Mouse (Mus musculus) liver, embryonic 14.5 days (tissue): ENCODE results near the gene Itga6. TPM values are rescaled to one million over a fixed set of nuclear protein-coding genes. Genes with fewer than 3 reads are reported as not detected.

Experiments
- ATAC-seq: fragments of 200-750 bp; cut with Nextera tagmentation; 2 replicates; pipeline ENCODE4 v1.8.0; 2017; ENCODE audit warnings: moderate number of reproducible peaks, mild to moderate bottlenecking, moderate library complexity; ENCODE audit not compliant: insufficient read depth
- DNase-seq, 3 experiments: peaks; one replicate each; pipeline ENCODE4 v3.0.0-alpha.2; 2012 to 2013; ENCODE audit warnings: low read depth in 3 of 3, low spot score in 3 of 3
- H3K27ac ChIP-seq: fragments of 300-500 bp; sonication (generic); 2 replicates; pipeline ENCODE4 v1.5.1; 2014; ENCODE audit warnings: moderate library complexity, mild to moderate bottlenecking, control low read depth, inconsistent platforms
- H3K27me3 ChIP-seq: fragments of 300-500 bp; sonication (generic); 2 replicates; pipeline ENCODE4 v1.6.1; 2014; ENCODE audit warnings: mild to moderate bottlenecking, low read length, moderate library complexity; ENCODE audit not compliant: control insufficient read depth, insufficient read depth
- H3K36me3 ChIP-seq: fragments of 300-500 bp; sonication (generic); replicated peaks from 2 replicates; pipeline ENCODE4 v1.6.1; 2014; ENCODE audit warnings: low read depth; ENCODE audit not compliant: control insufficient read depth, insufficient read depth
- H3K4me1 ChIP-seq, 2 experiments: fragments of 200-500 bp in 1 of 2; fragments of 300-500 bp in 1 of 2; sonication (generic) in 1 of 2; replicated peaks; 2 replicates each; pipeline ENCODE4 v1.6.1; 2012 to 2014; ENCODE audit warnings: antibody characterized with exemption in 1 of 2, inconsistent platforms in 1 of 2, low read length in 1 of 2; ENCODE audit not compliant: control insufficient read depth in 2 of 2, insufficient read depth in 2 of 2
- H3K4me2 ChIP-seq: fragments of 300-500 bp; sonication (generic); 2 replicates; pipeline ENCODE4 v1.6.1; 2014; ENCODE audit warnings: low read depth, mild to moderate bottlenecking, control low read depth, moderate library complexity
- H3K4me3 ChIP-seq, 2 experiments: fragments of 200-500 bp in 1 of 2; fragments of 300-500 bp in 1 of 2; sonication (generic) in 1 of 2; 2 replicates each; pipeline ENCODE4 v1.5.1; 2012 to 2014; ENCODE audit warnings: low read depth in 2 of 2, low read length in 2 of 2, mild to moderate bottlenecking in 2 of 2, control low read depth in 1 of 2, inconsistent platforms in 1 of 2, moderate library complexity in 1 of 2; ENCODE audit not compliant: insufficient read depth in 1 of 2
- H3K9ac ChIP-seq: fragments of 300-500 bp; sonication (generic); replicated peaks from 2 replicates; pipeline ENCODE4 v1.6.1; 2014; ENCODE audit warnings: mild to moderate bottlenecking, control low read depth, moderate library complexity
- H3K9me3 ChIP-seq: fragments of 300-500 bp; sonication (generic); 2 replicates; pipeline ENCODE4 v1.6.1; 2016; ENCODE audit warnings: low read length, mixed read lengths; ENCODE audit not compliant: control insufficient read depth
- CTCF ChIP-seq: IDR thresholded peaks from 2 replicates; pipeline ENCODE4 v1.5.1; 2016; ENCODE audit warnings: antibody characterized with exemption, low read depth, control low read depth
- EP300 ChIP-seq: IDR thresholded peaks from 2 replicates; pipeline ENCODE4 v1.6.1; 2016; ENCODE audit warnings: antibody characterized with exemption, low read depth
- WGBS: fragments of 180-500 bp; shearing (Covaris S2); extraction: QIAGEN DNeasy Blood & Tissue Kit; methylation state at CpG from one replicate; pipeline ENCODE4 v1.1.7; 2014; ENCODE audit not compliant: insufficient replicate concordance; 5-methylcytosine and 5-hydroxymethylcytosine counted together
- polyA plus RNA-seq, 2 experiments: library from polyadenylated mRNA; depleted of rRNA in 1 of 2; stranded (reverse) in 1 of 2; unstranded in 1 of 2; fragments of >200 nt; fragmentation: Nextera tagmentation in 1 of 2; extraction: Ambion mirVana in 1 of 2; gene quantifications; 2 replicates each; pipeline versions ENCODE4 v1.2.1 to v1.2.3; 2012 to 2014

Gene Itga6
- polyA plus RNA-seq, 2 experiments = 5.5 to 6.2 TPM

GRCm38 (mm10) chr2:71773714-71774113 is 28.3 kb downstream of the Itga6 start:
- Histone ChIP-seq H3K27me3 (no peaks in the 10 kb centered on the region), H3K9me3 (no peaks in the 10 kb centered on the region), H3K4me1 (no peaks in the 10 kb centered on the region), H3K27ac (no peak overlapping the region), H3K4me3 (no peak overlapping the region), H3K36me3 (no peaks in the 10 kb centered on the region), H3K9ac (no peak overlapping the region), H3K4me2 (no peak overlapping the region)
- TF ChIP-seq EP300 = no peak
- TF ChIP-seq CTCF = no peak
- no peak for DNase-seq
- WGBS = 37% methylated on average over 5 of the region's 5 CpGs
- ATAC-seq = no peak

DNA sequence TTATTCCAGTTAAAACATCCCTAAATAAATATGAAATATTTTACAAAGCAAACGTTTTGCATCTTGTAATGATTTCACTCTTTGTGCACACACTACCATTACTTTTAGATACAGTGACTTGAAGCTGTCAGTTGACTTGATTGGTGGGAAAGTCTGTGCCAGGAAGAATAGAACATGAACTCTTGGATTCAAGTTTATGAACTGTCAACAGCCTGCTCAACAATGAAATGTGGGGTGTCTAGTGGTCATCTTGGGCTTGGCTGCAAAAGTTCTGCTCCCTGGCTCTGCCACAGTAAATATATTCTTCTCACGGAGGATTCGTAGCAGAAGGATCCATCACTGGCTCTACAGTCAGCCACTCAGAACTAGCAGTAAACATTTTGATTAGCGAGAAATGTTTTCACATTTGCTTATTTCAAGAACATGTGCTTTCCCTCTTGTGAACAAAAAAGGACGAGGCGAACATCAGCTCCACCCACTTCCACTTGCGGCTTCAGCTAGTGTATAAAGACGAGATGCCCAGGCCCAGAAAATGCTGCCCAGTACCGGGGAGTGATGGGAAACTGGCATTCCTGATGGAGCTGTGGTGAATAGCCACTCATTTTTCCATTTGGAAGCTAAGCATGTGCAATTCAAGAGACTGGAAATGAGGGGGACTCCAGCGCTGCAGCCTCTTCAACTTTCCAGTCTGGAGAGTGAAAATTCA is 29.0 kb downstream of the Itga6 start:
- 61% methylated on average over 10 of the region's 10 CpGs for WGBS
- ATAC-seq (no peak), DNase-seq (no peak)
- Histone ChIP-seq H3K4me2 (no peak overlapping the region), H3K27ac (no peak overlapping the region), H3K27me3 (no peaks in the 10 kb centered on the region), H3K36me3 (no peaks in the 10 kb centered on the region), H3K4me1 (no peaks in the 10 kb centered on the region), H3K4me3 (no peak overlapping the region), H3K9me3 (no peaks in the 10 kb centered on the region), H3K9ac (no peak overlapping the region)
- TF ChIP-seq CTCF (no peak), EP300 (no peak)

GRCm38 (mm10) chr2:71775201-71775611 is 29.8 kb downstream of the Itga6 start:
- TF ChIP-seq EP300 = no peak
- TF ChIP-seq CTCF = no peak
- Histone ChIP-seq H3K27ac (no peak overlapping the region), H3K36me3 (no peaks in the 10 kb centered on the region), H3K4me2 (no peak overlapping the region), H3K4me1 (no peaks in the 10 kb centered on the region), H3K27me3 (no peaks in the 10 kb centered on the region), H3K4me3 (no peak overlapping the region), H3K9me3 (no peaks in the 10 kb centered on the region), H3K9ac (no peak overlapping the region)
- ATAC-seq (no peak), DNase-seq (no peak)
- 60% methylated on average over 9 of the region's 9 CpGs for WGBS

- Histone ChIP-seq H3K36me3 (no peaks in the 10 kb centered on the region), H3K9me3 (no peaks in the 10 kb centered on the region), H3K4me1 (no peaks in the 10 kb centered on the region), H3K27ac (no peak overlapping the region), H3K9ac (no peak overlapping the region), H3K27me3 (no peaks in the 10 kb centered on the region), H3K4me3 (no peak overlapping the region), H3K4me2 (no peak overlapping the region)
- WGBS = 17% methylated on average over 5 of the region's 5 CpGs
- ATAC-seq (0 out of 2 replicates have a peak, but pooled peaks have one; percentile 21), DNase-seq (no peak)
- TF ChIP-seq CTCF (no peak), EP300 (no peak)
Observed at GRCm38 (mm10) chr2:71779266-71779888, 34.0 kb downstream of the Itga6 start.

DNA sequence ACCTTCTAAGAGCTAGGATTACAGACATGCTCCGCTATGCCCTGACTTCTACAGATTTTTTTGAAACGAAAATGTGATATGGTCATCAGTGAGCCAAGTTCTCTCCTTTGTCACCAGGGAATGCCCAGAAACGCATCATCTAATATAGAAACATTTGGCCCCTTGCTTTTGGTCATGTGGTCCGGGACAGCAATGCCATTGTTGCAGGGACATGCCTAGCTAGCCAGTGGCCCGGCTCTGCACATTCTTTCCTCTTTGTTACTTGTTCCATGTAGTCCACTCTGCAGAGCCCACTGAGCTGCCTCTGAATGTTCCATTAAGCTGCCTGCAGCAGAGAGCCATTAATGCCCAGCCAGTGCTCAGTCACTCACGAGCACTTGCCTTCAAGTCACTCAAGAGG is 34.6 kb downstream of the Itga6 start:
- no peak overlapping the region for H3K27ac ChIP-seq
- H3K4me3 ChIP-seq = no peak overlapping the region
- TF ChIP-seq CTCF = no peak
- no peak for TF ChIP-seq EP300
- H3K4me2 ChIP-seq = no peak overlapping the region
- H3K9ac ChIP-seq = no peak overlapping the region
- H3K4me1 ChIP-seq = no peaks in the 10 kb centered on the region
- H3K27me3 ChIP-seq = no peaks in the 10 kb centered on the region; the same call in 1 of the 2 replicates
- no peak for ATAC-seq
- H3K36me3 ChIP-seq = no peaks in the 10 kb centered on the region
- WGBS = 48% methylated on average over 6 of the region's 6 CpGs
- no peaks in the 10 kb centered on the region for H3K9me3 ChIP-seq
- no peak for DNase-seq
